Mouse (Mus musculus) CD4-positive, CD25-positive, alpha-beta regulatory T cell, adult 2 months (primary cell): ENCODE measurements at regions not wholly inside any gene's neighbourhood (a gene's known extent, or its start where the extent isn't known, plus 50 kb on each side); places are given as distances from the start of the nearest gene placed in this dataset.

ENCODE experiments used
- DNase-seq: peaks from one replicate; pipeline ENCODE4 v3.0.0-alpha.2; 2012; ENCODE audit warnings: low read depth, low spot score

GRCm38 (mm10) chr17:64382894-64383293 lies 51.2 kb upstream of the Pja2 start:
- DNase-seq: no peak

- peak; percentile 6 for DNase-seq
These were observed 51.9 kb upstream of the Pja2 start for GRCm38 (mm10) chr17:64383600-64383999.

- no peak for DNase-seq
These were observed 58.6 kb upstream of the Pja2 start for GRCm38 (mm10) chr17:64390349-64390748.

- no peak for DNase-seq
These were observed 65.7 kb upstream of the Pja2 start for GRCm38 (mm10) chr17:64397254-64397897.

- DNase-seq: no peak
These were observed 66.5 kb upstream of the Pja2 start for GRCm38 (mm10) chr17:64398114-64398692.

GRCm38 (mm10) chr17:64398708-64399107 lies 67.0 kb upstream of the Pja2 start:
- DNase-seq: no peak

- DNase-seq: no peak
These were observed 75.1 kb upstream of the Pja2 start for GRCm38 (mm10) chr17:64406742-64407254.

- no peak for DNase-seq
These were observed 75.7 kb upstream of the Pja2 start for GRCm38 (mm10) chr17:64407255-64408011.

- no peak for DNase-seq
These were observed 94.1 kb upstream of the Pja2 start for GRCm38 (mm10) chr17:64425811-64426210.

GRCm38 (mm10) chr17:64426536-64426935 lies 94.8 kb upstream of the Pja2 start:
- DNase-seq: no peak

GRCm38 (mm10) chr17:64439571-64439970 lies 107.9 kb upstream of the Pja2 start:
- no peak for DNase-seq

- DNase-seq: no peak
These were observed 123.0 kb upstream of the Pja2 start for GRCm38 (mm10) chr17:64454736-64455135.

GRCm38 (mm10) chr17:64466273-64466672 lies 134.3 kb upstream of the Man2a1 start:
- no peak for DNase-seq

GRCm38 (mm10) chr17:64466746-64467145 lies 133.8 kb upstream of the Man2a1 start:
- DNase-seq: no peak

GRCm38 (mm10) chr17:64467297-64467696 lies 133.2 kb upstream of the Man2a1 start:
- DNase-seq: no peak

- DNase-seq: no peak
These were observed 130.7 kb upstream of the Man2a1 start for GRCm38 (mm10) chr17:64469754-64470400.

- DNase-seq: no peak
These were observed 119.9 kb upstream of the Man2a1 start for GRCm38 (mm10) chr17:64480607-64481038.

GRCm38 (mm10) chr17:64484835-64485234 lies 115.7 kb upstream of the Man2a1 start:
- DNase-seq: no peak

GRCm38 (mm10) chr17:64489769-64490335 lies 110.7 kb upstream of the Man2a1 start:
- DNase-seq: no peak

GRCm38 (mm10) chr17:64490664-64491063 lies 109.9 kb upstream of the Man2a1 start:
- DNase-seq: no peak

GRCm38 (mm10) chr17:64491922-64492353 lies 108.6 kb upstream of the Man2a1 start:
- no peak for DNase-seq
